Mouse (Mus musculus): ENCODE results near the gene Il2rb. TPM values are rescaled to one million over a fixed set of nuclear protein-coding genes. Genes with fewer than 3 reads are reported as not detected.
A peak's percentile ranks its signal among the peaks of the same experiment; 100 is the strongest.

The Il2rb gene
- polyA plus RNA-seq, 1 experiment from 2014 or later: 2.1 TPM

GRCm38 (mm10) chr15:78480991-78481390, 14.1 kb downstream of the Il2rb start:
- Histone ChIP-seq H3K4me3 (ENCODE audit: low read depth, low read length) (no peak overlapping the region), H3K27me3 (ENCODE audit: insufficient read depth, low read length) (no peaks in the 10 kb centered on the region), H3K36me3 (replicated peaks; ENCODE audit: insufficient read depth, low read length) (no peaks in the 10 kb centered on the region), H3K9me3 (ENCODE audit: low read length) (no peaks in the 10 kb centered on the region), H3K4me2 (ENCODE audit: low read depth, low read length) (no peak overlapping the region), H3K4me1 (ENCODE audit: insufficient read depth) (peaks cover 11% of the 10 kb centered on the region), H3K9ac (replicated peaks) (no peak overlapping the region), H3K27ac (ENCODE audit: low read depth) (no peak overlapping the region)
- DNase-seq (no peak), ATAC-seq (peak; percentile 27; the same call in 1 of the 2 replicates)
- TF ChIP-seq EP300 (IDR thresholded peaks at IDR 0.05; ENCODE audit: low read depth) (no peak), CTCF (IDR thresholded peaks at IDR 0.05; ENCODE audit: low read depth) (no peak)
- 4% methylated on average over 1 of the region's 2 CpGs for WGBS (ENCODE audit: insufficient replicate concordance)

- H3K9ac ChIP-seq (replicated peaks): no peak overlapping the region
- no peak overlapping the region for H3K4me2 ChIP-seq (ENCODE audit: low read depth, low read length)
- H3K27me3 ChIP-seq (ENCODE audit: insufficient read depth, low read length): no peaks in the 10 kb centered on the region
- TF ChIP-seq CTCF (IDR thresholded peaks at IDR 0.05; ENCODE audit: low read depth): no peak
- TF ChIP-seq EP300 (IDR thresholded peaks at IDR 0.05; ENCODE audit: low read depth): no peak
- H3K4me1 ChIP-seq (ENCODE audit: insufficient read depth): peaks cover 11% of the 10 kb centered on the region
- no peak overlapping the region for H3K27ac ChIP-seq (ENCODE audit: low read depth)
- H3K9me3 ChIP-seq (ENCODE audit: low read length): no peaks in the 10 kb centered on the region
- WGBS (ENCODE audit: insufficient replicate concordance): 61% methylated on average over 7 of the region's 7 CpGs
- ATAC-seq (no peak), DNase-seq (peak; percentile 40)
- H3K36me3 ChIP-seq (replicated peaks; ENCODE audit: insufficient read depth, low read length): no peaks in the 10 kb centered on the region
- no peak overlapping the region for H3K4me3 ChIP-seq (ENCODE audit: low read depth, low read length)
Measured at GRCm38 (mm10) chr15:78480111-78480510, 15.0 kb downstream of the Il2rb start.

- H3K27ac ChIP-seq (ENCODE audit: low read depth): no peak overlapping the region
- no peak overlapping the region for H3K4me2 ChIP-seq (ENCODE audit: low read depth, low read length)
- H3K27me3 ChIP-seq (ENCODE audit: insufficient read depth, low read length): no peaks in the 10 kb centered on the region
- ATAC-seq: no peak
- TF ChIP-seq EP300 (IDR thresholded peaks at IDR 0.05; ENCODE audit: low read depth) (no peak), CTCF (IDR thresholded peaks at IDR 0.05; ENCODE audit: low read depth) (no peak)
- H3K4me3 ChIP-seq (ENCODE audit: low read depth, low read length): no peak overlapping the region
- no peaks in the 10 kb centered on the region for H3K9me3 ChIP-seq (ENCODE audit: low read length)
- no peak overlapping the region for H3K9ac ChIP-seq (replicated peaks)
- peaks cover 11% of the 10 kb centered on the region for H3K4me1 ChIP-seq (ENCODE audit: insufficient read depth)
- no peak for DNase-seq
- 67% methylated on average over 5 of the region's 5 CpGs for WGBS (ENCODE audit: insufficient replicate concordance)
- no peaks in the 10 kb centered on the region for H3K36me3 ChIP-seq (replicated peaks; ENCODE audit: insufficient read depth, low read length)
Measured at GRCm38 (mm10) chr15:78479470-78479869, 15.6 kb downstream of the Il2rb start.

DNA sequence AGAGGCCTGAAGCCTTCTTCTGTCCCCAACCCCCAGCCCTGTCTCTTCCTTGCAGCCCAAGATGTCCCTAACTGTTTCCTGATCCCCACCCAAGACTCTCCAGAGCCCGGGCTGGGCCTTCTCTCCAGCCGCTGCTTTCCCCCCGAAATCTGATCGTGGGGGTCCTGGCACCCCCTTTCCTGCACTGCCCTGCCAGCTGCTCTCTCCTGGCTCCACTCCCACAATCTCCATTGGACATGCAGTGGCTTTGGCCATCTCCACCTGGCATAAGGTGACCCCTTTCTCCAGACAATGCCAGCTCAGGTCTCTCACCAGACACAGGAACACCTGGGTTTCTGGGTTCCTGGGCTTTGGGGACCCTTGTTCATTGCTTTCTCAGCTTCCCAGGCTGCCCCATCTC, 17.0 kb downstream of the Il2rb start:
- Histone ChIP-seq H3K9me3 (ENCODE audit: low read length) (no peaks in the 10 kb centered on the region), H3K27me3 (ENCODE audit: insufficient read depth, low read length) (no peaks in the 10 kb centered on the region), H3K4me3 (ENCODE audit: low read depth, low read length) (no peak overlapping the region), H3K36me3 (replicated peaks; ENCODE audit: insufficient read depth, low read length) (no peaks in the 10 kb centered on the region), H3K9ac (replicated peaks) (no peak overlapping the region), H3K4me1 (ENCODE audit: insufficient read depth) (peaks cover 11% of the 10 kb centered on the region), H3K27ac (ENCODE audit: low read depth) (no peak overlapping the region), H3K4me2 (ENCODE audit: low read depth, low read length) (no peak overlapping the region)
- DNase-seq (no peak), ATAC-seq (no peak)
- TF ChIP-seq EP300 (IDR thresholded peaks at IDR 0.05; ENCODE audit: low read depth) (no peak), CTCF (IDR thresholded peaks at IDR 0.05; ENCODE audit: low read depth) (no peak)
- WGBS (ENCODE audit: insufficient replicate concordance): 82% methylated on average over 4 of the region's 4 CpGs

GRCm38 (mm10) chr15:78476878-78477277, 18.2 kb downstream of the Il2rb start:
- 72% methylated on average over 1 of the region's 1 CpGs for WGBS (ENCODE audit: insufficient replicate concordance)
- Histone ChIP-seq H3K4me3 (ENCODE audit: low read depth, low read length) (no peak overlapping the region), H3K9ac (replicated peaks) (no peak overlapping the region), H3K9me3 (ENCODE audit: low read length) (no peaks in the 10 kb centered on the region), H3K36me3 (replicated peaks; ENCODE audit: insufficient read depth, low read length) (no peaks in the 10 kb centered on the region), H3K4me1 (ENCODE audit: insufficient read depth) (peaks cover 10% of the 10 kb centered on the region), H3K27me3 (ENCODE audit: insufficient read depth, low read length) (no peaks in the 10 kb centered on the region), H3K27ac (ENCODE audit: low read depth) (no peak overlapping the region), H3K4me2 (ENCODE audit: low read depth, low read length) (no peak overlapping the region)
- DNase-seq (no peak), ATAC-seq (no peak)
- TF ChIP-seq EP300 (IDR thresholded peaks at IDR 0.05; ENCODE audit: low read depth) (no peak), CTCF (IDR thresholded peaks at IDR 0.05; ENCODE audit: low read depth) (no peak)

GRCm38 (mm10) chr15:78475604-78476031, 19.5 kb downstream of the Il2rb start:
- no peak for DNase-seq
- Histone ChIP-seq H3K9ac (replicated peaks) (no peak overlapping the region), H3K36me3 (replicated peaks; ENCODE audit: insufficient read depth, low read length) (no peaks in the 10 kb centered on the region), H3K4me3 (ENCODE audit: low read depth, low read length) (no peak overlapping the region), H3K9me3 (ENCODE audit: low read length) (no peaks in the 10 kb centered on the region), H3K27me3 (ENCODE audit: insufficient read depth, low read length) (no peaks in the 10 kb centered on the region), H3K4me1 (ENCODE audit: insufficient read depth) (peaks cover 4% of the 10 kb centered on the region), H3K27ac (ENCODE audit: low read depth) (no peak overlapping the region), H3K4me2 (ENCODE audit: low read depth, low read length) (no peak overlapping the region)
- no peak for ATAC-seq
- 48% methylated on average over 3 of the region's 3 CpGs for WGBS (ENCODE audit: insufficient replicate concordance)
- no peak for TF ChIP-seq EP300 (IDR thresholded peaks at IDR 0.05; ENCODE audit: low read depth)
- TF ChIP-seq CTCF (IDR thresholded peaks at IDR 0.05; ENCODE audit: low read depth): no peak

GRCm38 (mm10) chr15:78473442-78473841, 21.6 kb downstream of the Il2rb start:
- Histone ChIP-seq H3K4me3 (ENCODE audit: low read depth, low read length) (no peak overlapping the region), H3K4me2 (ENCODE audit: low read depth, low read length) (no peak overlapping the region), H3K9me3 (ENCODE audit: low read length) (no peaks in the 10 kb centered on the region), H3K36me3 (replicated peaks; ENCODE audit: insufficient read depth, low read length) (no peaks in the 10 kb centered on the region), H3K9ac (replicated peaks) (no peak overlapping the region), H3K4me1 (ENCODE audit: insufficient read depth) (peaks cover 11% of the 10 kb centered on the region), H3K27ac (ENCODE audit: low read depth) (no peak overlapping the region), H3K27me3 (ENCODE audit: insufficient read depth, low read length) (no peaks in the 10 kb centered on the region)
- TF ChIP-seq CTCF (IDR thresholded peaks at IDR 0.05; ENCODE audit: low read depth) (no peak), EP300 (IDR thresholded peaks at IDR 0.05; ENCODE audit: low read depth) (no peak)
- ATAC-seq: no peak
- no peak for DNase-seq
- WGBS (ENCODE audit: insufficient replicate concordance): 72% methylated on average over 6 of the region's 6 CpGs

Measured in liver, postnatal 0 days (tissue).